Mouse (Mus musculus): ENCODE measurements around the gene Rinl. TPM values are rescaled to one million over a fixed set of nuclear protein-coding genes. Genes with fewer than 3 reads are reported as not detected.

Rinl gene
- total and polyA plus RNA-seq, 3 experiments = 46.1 to 65.5 (median 60.6) TPM

- no peaks in the 10 kb centered on the region for H3K9me3 ChIP-seq (replicated peaks; ENCODE audit: low read length)
- no peaks in the 10 kb centered on the region for H3K27me3 ChIP-seq (replicated peaks)
- in situ Hi-C loops (cut with MboI; ENCODE audit: low pct_ligation_motif_present, low pct_unique_long_range_greater_than_20kb, low sequenced_read_pairs) = loop anchor here (25.0 kb wide), 1 partner anchor 247 kb away; no protein-coding TSS in a partner anchor
- peaks cover 42 to 85% of the 10 kb centered on the region in 2 experiments for H3K4me1 ChIP-seq (ENCODE audit: control insufficient read depth in 1 of 2, insufficient read depth in 2 of 2)
- no peak overlapping the region for H3K4me3 ChIP-seq (replicated peaks in 1 of 3; ENCODE audit: low read depth in 2 of 3, low read length in 2 of 3, poor library complexity in 1 of 3)
- H3K79me2 ChIP-seq (replicated peaks; ENCODE audit: control insufficient read depth, extremely low read depth, insufficient read depth, poor library complexity, severe bottlenecking) = no peaks in the 10 kb centered on the region
- dilution Hi-C loops (cut with MboI; ENCODE audit: extremely low pct_ligation_motif_present, extremely low pct_unique_long_range_greater_than_20kb, low sequenced_read_pairs) = no loop called here
- TF ChIP-seq MAX (IDR thresholded peaks at IDR 0.05; ENCODE audit: low read length) (no peak), CTCF (conservative IDR thresholded peaks at IDR 0.05 in 1 of 2, IDR thresholded peaks at IDR 0.05 in 1 of 2; ENCODE audit: low read depth in 2 of 2, low read length in 2 of 2) (peak in 1 of 2 experiments; percentile 67; a peak in 2 of 4 replicates), SMC3 (IDR thresholded peaks at IDR 0.05; ENCODE audit: low read depth, low read length) (peak; percentile 42; the same call in 1 of the 2 replicates), RAD21 (IDR thresholded peaks at IDR 0.05; ENCODE audit: low read depth, low read length) (peak; percentile 48), JUND (conservative IDR thresholded peaks at IDR 0.05; ENCODE audit: low read depth, low read length) (no peak), CHD1 (IDR thresholded peaks at IDR 0.05; ENCODE audit: low read depth, low read length) (no peak), TCF12 (IDR thresholded peaks at IDR 0.05; ENCODE audit: low read depth, low read length) (peak; percentile 54; the same call in 1 of the 2 replicates)
- peak overlapping the region; percentile 92; the same call in 1 of the 2 replicates for H3K27ac ChIP-seq (ENCODE audit: insufficient read depth, low read depth)
- H3K9ac ChIP-seq (ENCODE audit: insufficient read depth, low read depth) = no peak overlapping the region
- H3K4me2 ChIP-seq (ENCODE audit: insufficient read depth, low read depth, poor library complexity, severe bottlenecking) = peak overlapping the region; percentile 69; the same call in 1 of the 2 replicates
- peaks cover 9 to 26% of the 10 kb centered on the region in 2 experiments for H3K36me3 ChIP-seq (replicated peaks in 1 of 2; ENCODE audit: control insufficient read depth in 1 of 2, insufficient read depth in 1 of 2, low read length in 1 of 2)
- no peak for DNase-seq (ENCODE audit: extremely low read depth)
Measured at GRCm38 (mm10) chr7:28790066-28790806, 1.5 kb downstream of the Rinl start.

- Histone ChIP-seq H3K27ac (ENCODE audit: insufficient read depth, low read depth) (no peak overlapping the region), H3K9me3 (replicated peaks; ENCODE audit: low read length) (no peaks in the 10 kb centered on the region), H3K4me3 (replicated peaks in 1 of 3; ENCODE audit: low read depth in 2 of 3, low read length in 2 of 3, poor library complexity in 1 of 3) (no peak overlapping the region), H3K79me2 (replicated peaks; ENCODE audit: control insufficient read depth, extremely low read depth, insufficient read depth, poor library complexity, severe bottlenecking) (0 out of 2 replicates have a peak, but pooled peaks cover 6% of the 10 kb centered on the region), H3K4me2 (ENCODE audit: insufficient read depth, low read depth, poor library complexity, severe bottlenecking) (no peak overlapping the region), H3K4me1 (ENCODE audit: control insufficient read depth in 1 of 2, insufficient read depth in 2 of 2) (peaks cover 39 to 74% of the 10 kb centered on the region in 2 experiments), H3K27me3 (replicated peaks) (no peaks in the 10 kb centered on the region), H3K9ac (ENCODE audit: insufficient read depth, low read depth) (no peak overlapping the region; the same call in 1 of the 2 replicates), H3K36me3 (replicated peaks in 1 of 2; ENCODE audit: control insufficient read depth in 1 of 2, insufficient read depth in 1 of 2, low read length in 1 of 2) (peaks cover 0 to 11% of the 10 kb centered on the region in 2 experiments)
- TF ChIP-seq EP300 (IDR thresholded peaks at IDR 0.05; ENCODE audit: low read length) (no peak), JUND (conservative IDR thresholded peaks at IDR 0.05; ENCODE audit: low read depth, low read length) (no peak), PAX5 (IDR thresholded peaks at IDR 0.05; ENCODE audit: low read length) (no peak), MAFK (IDR thresholded peaks at IDR 0.05; ENCODE audit: insufficient replicate concordance, low read length) (no peak), POLR2AphosphoS2 (IDR thresholded peaks at IDR 0.05; ENCODE audit: low read depth, low read length) (no peak), CTCF (conservative IDR thresholded peaks at IDR 0.05 in 1 of 2, IDR thresholded peaks at IDR 0.05 in 1 of 2; ENCODE audit: low read depth in 2 of 2, low read length in 2 of 2) (no peak), MXI1 (IDR thresholded peaks at IDR 0.05; ENCODE audit: low read depth, low read length) (no peak), E2F4 (IDR thresholded peaks at IDR 0.05; ENCODE audit: insufficient replicate concordance, low read depth, low read length) (no peak), ZNF384 (IDR thresholded peaks at IDR 0.05; ENCODE audit: low read depth, low read length) (no peak), ZC3H11A (IDR thresholded peaks at IDR 0.05; ENCODE audit: low read depth, low read length) (no peak), JUN (IDR thresholded peaks at IDR 0.05; ENCODE audit: insufficient read depth, low read depth, low read length) (no peak), CHD1 (IDR thresholded peaks at IDR 0.05; ENCODE audit: low read depth, low read length) (no peak), MAZ (IDR thresholded peaks at IDR 0.05; ENCODE audit: low read depth, low read length) (no peak), CHD2 (IDR thresholded peaks at IDR 0.05; ENCODE audit: low read length) (no peak), TBP (conservative IDR thresholded peaks at IDR 0.05; ENCODE audit: low read depth, low read length) (no peak)
- dilution Hi-C loops (cut with MboI; ENCODE audit: extremely low pct_ligation_motif_present, extremely low pct_unique_long_range_greater_than_20kb, low sequenced_read_pairs) (no loop called here), in situ Hi-C loops (cut with MboI; ENCODE audit: low pct_ligation_motif_present, low pct_unique_long_range_greater_than_20kb, low sequenced_read_pairs) (loop anchor here (25.0 kb wide), 1 partner anchor 246 kb away; no protein-coding TSS in a partner anchor)
- no peak for DNase-seq (ENCODE audit: extremely low read depth)
Measured at GRCm38 (mm10) chr7:28791706-28792105, 2.9 kb downstream of the Rinl start.
